Mouse (Mus musculus) Patski (cell line): ENCODE results near the gene Tjp1. TPM values are rescaled to one million over a fixed set of nuclear protein-coding genes. Genes with fewer than 3 reads are reported as not detected.

Source experiments
- ATAC-seq: fragments of 100-300 bp; one replicate; pipeline ENCODE4 v1.8.0; 2021
- CTCF ChIA-PET: fragments of 350-600 bp; sonication (Branson Sonifier 250); formaldehyde crosslinking; loops from one replicate; lab custom pipeline; 2022; ENCODE audit warnings: inconsistent platforms; lab: Charles Lee
- POLR2A ChIA-PET: fragments of 350-600 bp; sonication (Branson Sonifier 250); formaldehyde crosslinking; loops from one replicate; lab custom pipeline; 2022; ENCODE audit warnings: antibody characterized with exemption, inconsistent platforms; lab: Charles Lee
- DNase-seq: peaks from one replicate; pipeline ENCODE4 v3.0.0-alpha.2; 2011; ENCODE audit warnings: low read depth, low spot score
- H3K27me3 ChIP-seq: fragments of 371-371 bp; one replicate; pipeline ENCODE4 v1.5.1; 2021
- CTCF ChIP-seq: fragments of 100-300 bp; IDR thresholded peaks from one replicate; pipeline ENCODE4 v1.5.1; 2021
- in situ Hi-C: fragments of 300-500 bp; cut with MboI; formaldehyde crosslinking; loops from 3 replicates; pipeline ENCODE4 v1.11.1; 2018; ENCODE audit warnings: low pct_unique_long_range_greater_than_20kb, mixed read lengths
- polyA plus RNA-seq: library from polyadenylated mRNA; unstranded; gene quantifications from one replicate; pipeline ENCODE4 v1.2.3, GENCODE M21; 2021

The Tjp1 gene
- polyA plus RNA-seq, 1 experiment from 2014 or later: 67.3 TPM

DNA sequence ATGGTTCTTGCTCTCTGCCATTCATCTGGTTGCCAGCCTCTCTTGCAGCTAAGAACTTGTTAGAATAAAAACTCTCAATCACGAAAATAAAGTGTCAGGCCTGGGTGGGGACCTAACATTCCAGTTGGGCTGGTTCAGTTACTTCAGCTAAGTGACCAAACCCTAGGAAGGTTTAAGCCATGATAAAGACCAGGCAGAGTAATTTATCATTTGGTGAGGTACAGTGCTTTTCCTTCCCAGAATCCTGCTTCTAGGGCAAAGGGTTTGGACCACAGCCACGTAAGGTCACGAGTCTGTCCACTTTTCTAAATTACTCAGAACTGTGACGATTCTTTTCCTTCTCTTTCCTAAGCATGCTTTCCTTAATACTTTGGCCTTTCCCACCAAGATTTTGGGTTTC lies 86.1 kb downstream of the Tjp1 start:
- ATAC-seq (no peak), DNase-seq (no peak)
- POLR2A ChIA-PET: no interaction called here
- TF ChIP-seq CTCF: no peak
- CTCF ChIA-PET: no interaction called here
- H3K27me3 ChIP-seq: no peaks in the 10 kb centered on the region
- in situ Hi-C loops: no loop called here

DNA sequence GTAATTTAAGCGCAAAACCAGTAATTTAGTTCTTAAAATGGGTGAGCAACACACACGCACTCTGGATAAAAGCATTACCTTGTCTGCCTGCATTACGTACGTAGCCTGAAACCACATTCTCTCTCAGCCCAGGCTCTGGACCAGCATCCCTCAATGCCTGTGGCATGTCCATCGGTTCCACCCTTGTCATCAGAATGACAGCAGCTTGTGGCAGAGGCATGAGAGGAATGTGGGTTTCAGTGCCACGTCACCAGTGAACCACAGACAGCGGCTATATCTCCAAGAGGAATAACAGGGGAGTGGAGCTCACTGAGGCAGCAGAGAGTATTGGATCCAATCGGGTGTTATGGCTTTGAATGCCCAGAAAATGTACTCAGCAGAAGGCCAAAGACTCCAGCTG lies 88.1 kb downstream of the Tjp1 start:
- POLR2A ChIA-PET: no interaction called here
- in situ Hi-C loops: no loop called here
- H3K27me3 ChIP-seq: no peaks in the 10 kb centered on the region
- DNase-seq (no peak), ATAC-seq (no peak)
- TF ChIP-seq CTCF: no peak
- CTCF ChIA-PET: interaction anchor here (1.2 kb wide), 2 partner anchors 22 to 60 kb away, joined by 3 read pairs; no protein-coding TSS in a partner anchor

DNA sequence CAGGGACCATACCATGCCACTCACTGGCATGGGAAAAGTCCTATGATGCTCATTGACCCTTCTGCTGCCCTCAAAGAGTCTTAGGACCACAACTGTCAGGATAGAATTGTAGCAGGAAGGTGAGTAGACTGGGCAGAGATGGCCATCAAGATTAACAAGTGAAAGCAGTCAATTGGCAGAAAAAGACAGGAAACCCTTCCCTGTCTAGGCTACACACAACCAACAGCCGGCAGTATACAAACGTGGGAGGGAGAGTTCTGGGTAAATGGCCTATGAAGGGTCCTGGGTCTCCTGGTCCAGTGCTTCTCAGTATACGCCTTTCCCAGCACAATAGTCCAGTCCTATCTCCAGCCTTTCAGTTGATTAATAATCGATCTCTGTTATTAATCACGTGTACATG lies 89.4 kb downstream of the Tjp1 start:
- ATAC-seq (no peak), DNase-seq (no peak)
- ChIA-PET CTCF (no interaction called here), POLR2A (no interaction called here)
- in situ Hi-C loops: no loop called here
- H3K27me3 ChIP-seq: no peaks in the 10 kb centered on the region
- no peak for TF ChIP-seq CTCF

- TF ChIP-seq CTCF: no peak
- ATAC-seq: no peak
- no peaks in the 10 kb centered on the region for H3K27me3 ChIP-seq
- no peak for DNase-seq
- ChIA-PET CTCF (interaction anchor here (1.2 to 1.6 kb wide), 3 partner anchors 13 to 20 kb away, joined by 3 to 5 read pairs (median 4); no protein-coding TSS in a partner anchor), POLR2A (interaction anchor here (0.6 kb wide), 1 partner anchor 1930 kb away, joined by 5 read pairs; no protein-coding TSS in a partner anchor)
- in situ Hi-C loops: no loop called here
Measured at GRCm38 (mm10) chr7:65436921-65437320, 90.7 kb downstream of the Tjp1 start.

DNA sequence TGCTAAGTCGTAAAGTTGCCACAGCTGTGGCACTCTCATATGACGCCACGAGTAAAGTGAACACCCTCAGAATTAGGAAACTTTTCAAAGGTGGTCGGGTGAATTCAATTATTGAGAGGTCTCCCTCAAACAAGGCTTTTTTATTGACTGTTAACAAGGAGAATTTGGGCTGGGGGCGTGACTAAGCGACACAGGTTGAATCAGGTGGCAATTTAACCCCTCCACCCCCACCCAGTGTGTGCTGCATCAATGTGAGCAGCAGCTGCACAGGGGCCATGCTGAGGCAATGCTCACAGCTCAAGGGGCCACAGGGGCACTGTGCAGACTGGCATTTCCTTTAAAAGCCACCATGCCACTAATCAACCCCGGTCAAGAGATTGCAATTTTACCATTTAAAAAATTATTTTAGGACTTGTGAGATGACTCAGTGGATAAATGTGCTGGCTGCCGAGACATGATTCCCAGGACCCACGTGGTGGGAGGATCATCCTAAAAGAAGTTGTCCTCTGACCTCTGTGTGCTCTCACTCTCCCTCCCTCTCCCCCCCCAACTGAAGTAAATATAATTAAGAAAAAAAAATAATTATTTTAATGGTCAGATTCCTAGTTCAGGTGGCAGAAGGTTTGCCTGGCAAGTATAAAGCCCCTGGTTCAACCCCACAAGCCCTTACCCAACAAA lies 96.4 kb downstream of the Tjp1 start:
- TF ChIP-seq CTCF: no peak
- ATAC-seq: no peak
- DNase-seq: no peak
- no peaks in the 10 kb centered on the region for H3K27me3 ChIP-seq
- in situ Hi-C loops: no loop called here
- ChIA-PET CTCF (interaction anchor here (1.1 to 2.8 kb wide), 3 partner anchors 15 to 23 kb away, joined by 3 to 6 read pairs (median 3); no protein-coding TSS in a partner anchor), POLR2A (interaction anchor here (0.9 kb wide), 1 partner anchor 39 kb away, joined by 3 read pairs; no protein-coding TSS in a partner anchor)

GRCm38 (mm10) chr7:65430401-65430800 lies 97.2 kb downstream of the Tjp1 start:
- POLR2A ChIA-PET: interaction anchor here (0.9 kb wide), 1 partner anchor 39 kb away, joined by 3 read pairs; no protein-coding TSS in a partner anchor
- no peaks in the 10 kb centered on the region for H3K27me3 ChIP-seq
- TF ChIP-seq CTCF: no peak
- ATAC-seq: peak; percentile 67
- CTCF ChIA-PET: interaction anchor here (1.1 to 2.8 kb wide), 3 partner anchors 15 to 24 kb away, joined by 3 to 6 read pairs (median 3); no protein-coding TSS in a partner anchor
- in situ Hi-C loops: no loop called here
- no peak for DNase-seq

GRCm38 (mm10) chr7:65424519-65424918 lies 103.1 kb downstream of the Tjp1 start:
- peak; percentile 69 for ATAC-seq
- ChIA-PET CTCF (interaction anchor here (1.4 kb wide), 2 partner anchors 9 to 65 kb away, joined by 3 to 6 read pairs; no protein-coding TSS in a partner anchor), POLR2A (no interaction called here)
- TF ChIP-seq CTCF: no peak
- in situ Hi-C loops: no loop called here
- no peaks in the 10 kb centered on the region for H3K27me3 ChIP-seq
- DNase-seq: no peak

GRCm38 (mm10) chr7:65422456-65422855 lies 105.1 kb downstream of the Tjp1 start:
- DNase-seq (no peak), ATAC-seq (no peak)
- no peaks in the 10 kb centered on the region for H3K27me3 ChIP-seq
- in situ Hi-C loops: no loop called here
- no peak for TF ChIP-seq CTCF
- CTCF ChIA-PET: no interaction called here
- POLR2A ChIA-PET: no interaction called here

- TF ChIP-seq CTCF: no peak
- ChIA-PET POLR2A (no interaction called here), CTCF (no interaction called here)
- in situ Hi-C loops: no loop called here
- H3K27me3 ChIP-seq: no peaks in the 10 kb centered on the region
- ATAC-seq (no peak), DNase-seq (no peak)
Measured at GRCm38 (mm10) chr7:65421451-65421850, 106.1 kb downstream of the Tjp1 start.

- ChIA-PET CTCF (no interaction called here), POLR2A (no interaction called here)
- no peak for ATAC-seq
- no peaks in the 10 kb centered on the region for H3K27me3 ChIP-seq
- TF ChIP-seq CTCF: no peak
- no peak for DNase-seq
- in situ Hi-C loops: no loop called here
Measured at GRCm38 (mm10) chr7:65419926-65420325, 107.7 kb downstream of the Tjp1 start.

DNA sequence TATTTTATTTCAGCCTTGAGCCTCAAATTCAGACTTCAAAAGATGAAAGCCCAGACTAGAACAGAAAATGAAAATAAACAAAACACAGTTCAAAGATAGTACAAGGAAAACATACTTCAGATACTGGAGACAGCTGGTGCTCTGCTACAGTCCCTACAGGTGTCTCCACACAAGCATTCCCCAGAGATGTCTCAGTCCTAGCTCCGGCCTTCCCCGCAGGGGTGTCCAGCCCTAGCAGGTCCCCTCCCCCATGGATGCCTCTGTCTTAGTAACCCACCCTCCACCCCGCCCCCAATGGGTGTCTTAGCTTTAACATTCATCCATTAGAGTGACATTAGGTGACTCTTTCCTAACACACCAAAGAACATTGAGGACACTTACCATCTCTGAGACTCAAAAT lies 108.6 kb downstream of the Tjp1 start:
- in situ Hi-C loops: no loop called here
- DNase-seq (no peak), ATAC-seq (no peak)
- H3K27me3 ChIP-seq: no peaks in the 10 kb centered on the region
- CTCF ChIA-PET: no interaction called here
- TF ChIP-seq CTCF: no peak
- POLR2A ChIA-PET: no interaction called here
